Mouse (Mus musculus) midbrain, embryonic 11.5 days (tissue): ENCODE measurements at regions not wholly inside any gene's neighbourhood (a gene's known extent, or its start where the extent isn't known, plus 50 kb on each side); places are given as distances from the start of the nearest gene placed in this dataset.

ENCODE experiments used
- ATAC-seq: fragments of 200-750 bp; cut with Nextera tagmentation; 2 replicates; pipeline ENCODE4 v1.8.0; 2017; ENCODE audit warnings: moderate TSS enrichment, moderate library complexity; ENCODE audit not compliant: low FRiP score
- DNase-seq: peaks from one replicate; pipeline ENCODE4 v3.0.0; 2015; ENCODE audit warnings: low spot score; ENCODE audit errors: missing footprints
- H3K27ac ChIP-seq: fragments of 300-500 bp; sonication (generic); 2 replicates; pipeline ENCODE4 v1.5.1; 2014; ENCODE audit warnings: low read depth, low read length
- H3K27me3 ChIP-seq: fragments of 300-500 bp; sonication (generic); 2 replicates; pipeline ENCODE4 v1.6.1; 2014; ENCODE audit warnings: mild to moderate bottlenecking, low read length, moderate library complexity, mixed read lengths; ENCODE audit not compliant: control insufficient read depth, insufficient read depth
- H3K36me3 ChIP-seq: fragments of 300-500 bp; sonication (generic); 2 replicates; pipeline ENCODE4 v1.6.1; 2014; ENCODE audit warnings: mild to moderate bottlenecking, low read length, moderate library complexity, mixed read lengths; ENCODE audit not compliant: control insufficient read depth, insufficient read depth
- H3K4me1 ChIP-seq: fragments of 300-500 bp; sonication (generic); 2 replicates; pipeline ENCODE4 v1.6.1; 2014; ENCODE audit warnings: low read length; ENCODE audit not compliant: control insufficient read depth, insufficient read depth
- H3K4me2 ChIP-seq: fragments of 300-500 bp; sonication (generic); 2 replicates; pipeline ENCODE4 v1.6.1; 2014; ENCODE audit warnings: mild to moderate bottlenecking, moderate library complexity
- H3K4me3 ChIP-seq: fragments of 300-500 bp; sonication (generic); 2 replicates; pipeline ENCODE4 v1.5.1; 2014; ENCODE audit warnings: low read depth, low read length
- H3K9ac ChIP-seq: fragments of 300-500 bp; sonication (generic); 2 replicates; pipeline ENCODE4 v1.6.1; 2014; ENCODE audit warnings: low read length
- H3K9me3 ChIP-seq: fragments of 300-500 bp; sonication (generic); 2 replicates; pipeline ENCODE4 v1.6.1; 2016; ENCODE audit warnings: low read length; ENCODE audit not compliant: control insufficient read depth
- WGBS: fragments of 180-500 bp; shearing (Covaris S2); extraction: QIAGEN DNeasy Blood & Tissue Kit; methylation state at CpG from one replicate; pipeline ENCODE4 v1.1.7; 2014; 5-methylcytosine and 5-hydroxymethylcytosine counted together

DNA sequence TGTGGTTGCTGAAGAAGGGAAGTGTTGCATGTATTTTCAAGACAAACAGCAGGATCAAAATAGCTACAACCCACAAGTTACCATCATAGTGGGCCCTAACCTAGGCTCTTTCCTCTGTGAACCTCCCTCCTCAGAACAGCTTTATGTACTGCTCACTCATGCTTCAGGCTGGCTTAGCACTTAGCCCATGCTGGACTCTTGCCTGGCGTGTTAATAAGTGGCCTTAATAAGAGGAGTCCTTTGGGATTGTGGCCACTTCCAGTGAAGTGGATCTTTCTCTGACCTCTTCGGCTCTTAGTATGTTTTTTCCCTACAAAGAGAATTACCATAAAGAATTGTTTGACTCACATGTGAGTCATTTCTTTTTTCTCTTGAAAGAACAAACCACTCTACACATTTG, 101.9 kb downstream of the Fam204a start:
- H3K36me3 ChIP-seq = no peaks in the 10 kb centered on the region
- H3K27me3 ChIP-seq = no peaks in the 10 kb centered on the region
- ATAC-seq (no peak), DNase-seq (no peak)
- no peak overlapping the region for H3K27ac ChIP-seq
- WGBS = 83% methylated on average over 2 of the region's 2 CpGs
- no peak overlapping the region for H3K4me2 ChIP-seq
- no peak overlapping the region for H3K9ac ChIP-seq
- H3K4me3 ChIP-seq = no peak overlapping the region
- no peaks in the 10 kb centered on the region for H3K9me3 ChIP-seq
- H3K4me1 ChIP-seq = no peaks in the 10 kb centered on the region

DNA sequence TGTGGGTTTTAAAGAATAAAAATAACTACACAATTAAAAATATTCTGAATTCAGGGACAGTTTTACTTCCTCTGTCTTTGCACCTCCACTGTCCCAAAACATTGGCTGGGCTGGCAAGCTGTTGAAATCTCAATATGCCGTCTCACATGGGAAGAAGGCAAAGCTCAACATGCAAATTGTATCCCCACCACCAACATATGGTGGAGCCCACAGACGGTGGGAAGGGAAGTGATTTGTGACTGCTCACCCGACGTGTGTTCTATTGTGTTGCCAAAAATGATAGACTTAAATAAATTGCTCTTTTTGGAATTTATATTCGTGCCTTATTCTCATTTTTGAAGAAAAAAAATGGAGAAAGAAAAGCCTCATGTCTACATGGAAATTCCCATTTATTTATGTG, 105.6 kb downstream of the Fam204a start:
- ATAC-seq = no peak
- no peak overlapping the region for H3K27ac ChIP-seq
- no peak for DNase-seq
- no peaks in the 10 kb centered on the region for H3K27me3 ChIP-seq
- H3K36me3 ChIP-seq = no peaks in the 10 kb centered on the region
- no peaks in the 10 kb centered on the region for H3K4me1 ChIP-seq
- WGBS = 85% methylated on average over 5 of the region's 5 CpGs
- H3K4me2 ChIP-seq = no peak overlapping the region
- H3K9ac ChIP-seq = no peak overlapping the region
- no peaks in the 10 kb centered on the region for H3K9me3 ChIP-seq
- H3K4me3 ChIP-seq = no peak overlapping the region

DNA sequence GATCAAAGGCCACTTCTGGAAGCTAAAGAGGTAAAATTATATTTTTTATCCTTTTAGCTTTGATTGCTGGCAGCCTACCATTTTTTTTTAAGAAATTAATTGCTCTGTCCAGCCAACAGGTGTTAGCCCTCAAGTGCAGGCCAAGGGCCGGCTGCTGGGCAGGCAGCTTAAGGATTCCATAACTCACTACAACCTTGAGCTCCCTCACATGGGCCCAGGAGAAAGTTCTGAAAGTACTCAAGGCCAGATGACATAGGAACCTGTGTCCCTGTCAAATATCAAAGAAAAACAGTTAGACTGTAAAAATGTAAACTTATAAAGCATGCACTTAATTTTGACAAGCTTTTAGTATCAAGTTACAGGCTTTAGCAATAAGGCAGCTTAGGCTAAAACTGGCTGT, 107.5 kb downstream of the Fam204a start:
- DNase-seq (no peak), ATAC-seq (no peak)
- 41% methylated on average over 1 of the region's 1 CpGs for WGBS
- Histone ChIP-seq H3K4me3 (no peak overlapping the region), H3K36me3 (no peaks in the 10 kb centered on the region), H3K27me3 (no peaks in the 10 kb centered on the region), H3K4me1 (no peaks in the 10 kb centered on the region), H3K4me2 (no peak overlapping the region), H3K9ac (no peak overlapping the region), H3K9me3 (no peaks in the 10 kb centered on the region), H3K27ac (no peak overlapping the region)

DNA sequence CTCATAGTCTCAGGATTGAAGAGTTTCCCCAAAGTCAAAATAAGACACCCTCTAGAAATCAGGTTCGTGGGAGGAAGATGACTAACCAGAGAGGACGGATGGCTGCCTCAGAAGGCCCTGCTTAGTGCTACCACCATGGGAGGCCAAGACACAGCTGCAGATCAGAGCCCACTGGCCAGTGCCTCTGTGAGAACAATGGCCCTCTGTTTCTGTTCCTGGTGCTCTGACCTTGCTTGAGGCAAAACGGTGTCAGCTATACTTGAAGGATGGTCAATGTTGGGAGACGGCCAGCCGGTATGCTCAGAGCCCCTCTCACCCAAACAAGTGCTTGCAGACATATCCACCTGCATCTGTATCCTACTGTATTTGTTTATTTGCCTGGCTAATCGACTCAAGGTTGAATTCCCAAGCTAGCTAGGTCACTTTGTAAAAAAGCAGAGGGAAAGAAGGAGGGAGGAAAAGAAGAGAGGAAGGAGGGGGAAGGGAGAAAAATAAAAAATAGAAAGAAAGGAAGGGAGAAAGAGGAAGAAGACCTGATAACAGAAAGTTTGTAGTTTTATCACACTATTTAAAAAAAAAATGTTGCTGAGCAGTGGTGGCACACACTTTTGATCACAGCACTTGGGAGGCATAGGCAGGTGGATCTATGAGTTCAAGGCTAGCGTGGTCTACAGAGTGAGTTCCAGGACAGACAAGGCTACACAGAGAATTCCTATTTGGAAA, 112.7 kb downstream of the Fam204a start:
- no peak overlapping the region for H3K4me2 ChIP-seq
- H3K9ac ChIP-seq = no peak overlapping the region
- no peaks in the 10 kb centered on the region for H3K9me3 ChIP-seq
- no peak overlapping the region for H3K27ac ChIP-seq
- DNase-seq (no peak), ATAC-seq (no peak)
- no peaks in the 10 kb centered on the region for H3K27me3 ChIP-seq
- H3K4me3 ChIP-seq = no peak overlapping the region
- 51% methylated on average over 7 of the region's 7 CpGs for WGBS
- no peaks in the 10 kb centered on the region for H3K4me1 ChIP-seq
- no peaks in the 10 kb centered on the region for H3K36me3 ChIP-seq

DNA sequence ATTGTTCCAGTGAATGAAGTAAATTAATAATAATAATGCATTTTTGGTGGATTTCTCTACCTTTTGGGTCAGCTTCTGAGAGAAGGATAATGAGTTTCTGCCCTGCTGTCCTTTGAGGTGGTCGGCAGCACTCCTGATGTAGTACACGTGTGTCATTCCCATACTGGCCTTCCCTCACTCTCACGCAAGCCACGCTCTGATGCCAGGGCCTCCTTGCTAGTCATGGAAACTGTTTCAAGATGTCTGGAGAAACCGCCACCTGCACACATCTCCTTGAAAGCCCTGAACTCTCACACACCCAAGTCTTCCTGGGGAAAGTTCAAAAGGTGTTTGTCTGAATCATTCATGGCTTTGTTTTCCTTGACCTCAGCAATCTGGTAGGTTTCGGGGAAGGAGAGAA, 116.2 kb downstream of the Fam204a start:
- Histone ChIP-seq H3K4me2 (no peak overlapping the region), H3K4me1 (no peaks in the 10 kb centered on the region), H3K9me3 (no peaks in the 10 kb centered on the region), H3K9ac (no peak overlapping the region), H3K4me3 (no peak overlapping the region), H3K27me3 (no peaks in the 10 kb centered on the region), H3K36me3 (no peaks in the 10 kb centered on the region), H3K27ac (no peak overlapping the region)
- ATAC-seq (no peak), DNase-seq (no peak)
- WGBS = 79% methylated on average over 6 of the region's 6 CpGs

DNA sequence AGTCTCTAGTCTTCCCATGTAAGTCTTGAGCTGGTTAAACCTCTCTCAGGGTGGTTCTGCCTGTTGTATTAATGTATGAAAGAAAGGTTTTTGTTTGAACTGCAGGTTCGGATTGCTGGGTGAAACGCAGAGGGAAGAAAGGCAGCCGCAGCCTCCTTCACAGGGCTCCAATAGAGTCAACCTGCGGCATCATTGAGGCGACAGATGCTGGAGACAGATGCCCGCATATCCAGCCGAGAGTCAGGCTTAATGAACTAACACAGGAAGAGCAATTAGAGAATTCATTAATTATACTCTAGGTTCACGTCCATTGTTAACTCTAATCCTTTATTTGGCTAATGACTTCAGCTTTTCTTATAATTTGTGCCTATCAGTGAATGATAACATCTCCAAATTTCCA, 117.0 kb downstream of the Fam204a start:
- Histone ChIP-seq H3K9me3 (no peaks in the 10 kb centered on the region), H3K4me1 (no peaks in the 10 kb centered on the region), H3K36me3 (no peaks in the 10 kb centered on the region), H3K27me3 (no peaks in the 10 kb centered on the region), H3K27ac (no peak overlapping the region), H3K4me2 (no peak overlapping the region), H3K9ac (no peak overlapping the region), H3K4me3 (no peak overlapping the region)
- WGBS = 76% methylated on average over 8 of the region's 8 CpGs
- ATAC-seq (no peak), DNase-seq (no peak)

DNA sequence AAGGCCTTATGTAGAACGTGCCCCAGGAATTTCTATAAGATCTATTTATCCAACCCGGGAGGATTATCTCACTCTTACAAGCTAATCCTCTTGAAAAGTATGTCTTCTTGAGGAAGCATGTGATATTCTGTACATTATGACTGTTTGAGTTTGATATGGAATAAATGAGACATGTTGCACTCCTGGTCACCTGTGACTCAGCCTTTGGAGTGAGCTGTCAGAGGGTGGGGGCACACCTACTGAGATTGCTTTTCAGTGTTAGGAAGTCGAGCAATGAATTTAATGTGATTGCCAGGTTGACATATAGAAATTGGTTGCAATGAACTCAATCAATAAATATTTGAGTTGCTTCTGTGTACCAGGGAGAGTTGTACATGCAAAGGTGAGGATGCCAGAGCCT, 128.6 kb downstream of the Fam204a start:
- DNase-seq (no peak), ATAC-seq (no peak)
- no peak overlapping the region for H3K9ac ChIP-seq
- H3K27me3 ChIP-seq = no peaks in the 10 kb centered on the region
- no peaks in the 10 kb centered on the region for H3K36me3 ChIP-seq
- no peak overlapping the region for H3K4me3 ChIP-seq
- WGBS = 77% methylated on average over 3 of the region's 3 CpGs
- no peak overlapping the region for H3K27ac ChIP-seq
- H3K9me3 ChIP-seq = no peaks in the 10 kb centered on the region
- H3K4me1 ChIP-seq = no peaks in the 10 kb centered on the region
- H3K4me2 ChIP-seq = no peak overlapping the region

DNA sequence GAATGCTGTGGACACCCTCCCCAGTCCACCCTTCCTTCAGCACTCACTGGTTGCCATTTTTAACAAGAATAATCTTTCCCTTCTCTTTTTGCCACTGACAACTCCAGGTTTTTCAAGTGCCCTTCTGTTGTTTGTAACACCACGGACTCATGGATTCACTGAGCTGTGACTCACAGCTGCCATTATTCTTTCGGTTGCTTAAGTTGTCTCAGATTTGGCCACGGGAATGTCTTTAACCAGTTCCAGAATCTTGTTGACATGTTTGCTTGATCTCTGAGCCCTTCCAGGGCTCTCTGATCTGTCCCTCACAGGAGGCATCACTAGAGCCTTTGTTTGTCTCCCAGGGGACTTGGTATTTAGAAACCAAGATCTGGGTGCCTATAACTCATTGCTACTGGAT, 131.5 kb upstream of the Rab11fip2 start:
- ATAC-seq = no peak
- no peaks in the 10 kb centered on the region for H3K4me1 ChIP-seq
- no peak for DNase-seq
- no peaks in the 10 kb centered on the region for H3K27me3 ChIP-seq
- H3K9me3 ChIP-seq = no peaks in the 10 kb centered on the region
- 37% methylated on average over 3 of the region's 3 CpGs for WGBS
- no peak overlapping the region for H3K4me3 ChIP-seq
- no peak overlapping the region for H3K4me2 ChIP-seq
- H3K27ac ChIP-seq = no peak overlapping the region
- no peak overlapping the region for H3K9ac ChIP-seq
- no peaks in the 10 kb centered on the region for H3K36me3 ChIP-seq

DNA sequence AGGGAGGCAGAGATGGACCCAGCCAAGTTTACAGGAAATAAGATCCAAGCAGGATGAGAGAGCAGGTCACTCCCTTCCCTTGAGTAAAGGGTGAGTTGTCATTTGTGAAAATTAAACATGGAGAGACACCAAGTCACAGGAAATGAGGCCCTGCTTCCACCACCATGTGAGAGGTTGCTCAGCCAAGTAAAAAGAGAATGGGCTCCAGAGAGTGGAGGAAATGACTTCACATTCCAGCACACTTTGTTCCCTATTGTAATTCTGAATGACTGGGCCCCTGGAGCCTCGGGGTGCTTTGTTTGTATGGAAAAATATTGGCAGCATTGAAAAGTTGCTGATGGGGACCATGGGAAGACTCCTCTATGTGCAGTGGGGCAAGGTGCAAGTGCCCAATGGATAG, 129.9 kb upstream of the Rab11fip2 start:
- Histone ChIP-seq H3K27ac (no peak overlapping the region), H3K36me3 (no peaks in the 10 kb centered on the region), H3K4me2 (no peak overlapping the region), H3K27me3 (no peaks in the 10 kb centered on the region), H3K4me3 (no peak overlapping the region), H3K4me1 (no peaks in the 10 kb centered on the region), H3K9me3 (no peaks in the 10 kb centered on the region), H3K9ac (no peak overlapping the region)
- ATAC-seq (no peak), DNase-seq (no peak)
- WGBS = 40% methylated on average over 1 of the region's 1 CpGs
